Mouse (Mus musculus) myocyte (in vitro differentiated cells): ENCODE measurements at regions not wholly inside any gene's neighbourhood (a gene's known extent, or its start where the extent isn't known, plus 50 kb on each side); places are given as distances from the start of the nearest gene placed in this dataset.
"Not testable (repeated sequence)": the region's sequence is repeated elsewhere in the genome, so short reads cannot be mapped to it uniquely, and the experiment has no call there.

Experiments used
- H3K27me3 ChIP-seq: one replicate; pipeline ENCODE4 v1.6.1; 2011; ENCODE audit not compliant: control insufficient read depth, insufficient read depth, insufficient read length
- H3K36me3 ChIP-seq: one replicate; pipeline ENCODE4 v1.6.1; 2011; ENCODE audit not compliant: control insufficient read depth, insufficient read depth
- H3K4me2 ChIP-seq: one replicate; pipeline ENCODE4 v1.6.1; 2011; ENCODE audit warnings: low read depth, control low read depth
- H3K4me3 ChIP-seq: one replicate; pipeline ENCODE4 v1.5.1; 2011; ENCODE audit warnings: mild to moderate bottlenecking, control low read depth, moderate library complexity
- H3K79me2 ChIP-seq: one replicate; pipeline ENCODE4 v1.6.1; 2011; ENCODE audit not compliant: control insufficient read depth, insufficient read depth
- H3ac ChIP-seq: one replicate; pipeline ENCODE4 v1.6.1; 2011; ENCODE audit not compliant: control insufficient read depth, insufficient read length
- CEBPB ChIP-seq: IDR thresholded peaks from 2 replicates; pipeline ENCODE4 v1.6.1; 2011; ENCODE audit warnings: mild to moderate bottlenecking, moderate library complexity; ENCODE audit not compliant: poor library complexity, insufficient read depth, severe bottlenecking
- E2F4 ChIP-seq: IDR thresholded peaks from one replicate; pipeline ENCODE4 v1.6.1; 2011; ENCODE audit warnings: mild to moderate bottlenecking, control low read depth, moderate library complexity; ENCODE audit not compliant: insufficient read depth
- MAX ChIP-seq: IDR thresholded peaks from one replicate; pipeline ENCODE4 v1.6.1; 2011; ENCODE audit warnings: low read depth, mild to moderate bottlenecking, control low read depth
- MYOD1 ChIP-seq, 3 experiments: IDR thresholded peaks; one replicate each; pipeline ENCODE4 v1.6.1; 2011; ENCODE audit warnings: control low read depth in 2 of 3, low read depth in 2 of 3, mild to moderate bottlenecking in 2 of 3, moderate library complexity in 1 of 3; ENCODE audit not compliant: insufficient read length in 2 of 3, control insufficient read depth in 1 of 3
- MYOG ChIP-seq, 3 experiments: IDR thresholded peaks; one replicate each; pipeline ENCODE4 v1.6.1; 2011; ENCODE audit warnings: control low read depth in 2 of 3, low read depth in 2 of 3, mild to moderate bottlenecking in 2 of 3; ENCODE audit not compliant: insufficient read length in 2 of 3, control insufficient read depth in 1 of 3, insufficient read depth in 1 of 3
- POLR2A ChIP-seq: IDR thresholded peaks from one replicate; pipeline ENCODE4 v1.6.1; 2011; ENCODE audit warnings: low read depth, mild to moderate bottlenecking, control low read depth, moderate library complexity; ENCODE audit not compliant: insufficient read length
- POLR2AphosphoS2 ChIP-seq: IDR thresholded peaks from one replicate; pipeline ENCODE4 v1.6.1; 2011; ENCODE audit warnings: low read depth, control low read depth; ENCODE audit not compliant: insufficient read length
- REST ChIP-seq: IDR thresholded peaks from one replicate; pipeline ENCODE4 v1.6.1; 2011; ENCODE audit warnings: mild to moderate bottlenecking, control low read depth, moderate library complexity; ENCODE audit not compliant: insufficient read depth, insufficient read length
- SRF ChIP-seq: IDR thresholded peaks from one replicate; pipeline ENCODE4 v1.6.1; 2011; ENCODE audit warnings: low read depth; ENCODE audit not compliant: control insufficient read depth, insufficient read length
- TCF12 ChIP-seq: IDR thresholded peaks from one replicate; pipeline ENCODE4 v1.6.1; 2011; ENCODE audit warnings: mild to moderate bottlenecking, control low read depth; ENCODE audit not compliant: poor library complexity, insufficient read depth, severe bottlenecking
- TCF3 ChIP-seq: IDR thresholded peaks from one replicate; pipeline ENCODE4 v1.6.1; 2011; ENCODE audit warnings: low read depth, control low read depth; ENCODE audit not compliant: insufficient read length
- USF1 ChIP-seq: IDR thresholded peaks from one replicate; pipeline ENCODE4 v1.6.1; 2011; ENCODE audit warnings: low read depth, mild to moderate bottlenecking, control low read depth, moderate library complexity

DNA sequence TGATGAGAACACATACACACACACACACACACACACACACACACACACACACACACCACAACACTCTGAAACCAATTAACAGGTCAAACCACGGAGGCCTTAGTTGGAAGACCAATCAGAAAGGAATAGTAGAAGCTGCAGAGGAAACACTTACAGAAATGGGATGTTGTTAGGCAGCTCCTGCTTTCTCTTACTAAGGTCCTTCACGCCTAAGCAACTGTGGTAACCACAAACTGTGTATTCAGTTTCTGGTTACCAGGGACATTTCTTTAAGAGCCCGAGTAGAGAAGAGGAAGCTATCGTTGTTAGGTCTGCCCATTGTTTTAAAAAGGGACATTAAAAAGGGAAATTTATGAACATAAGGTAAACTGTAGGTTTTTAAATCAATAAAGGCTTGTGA, 70.1 kb upstream of the Olfr1507 start:
- H3K27me3 ChIP-seq, result no peaks in the 10 kb centered on the region
- H3K4me3 ChIP-seq, result no peak overlapping the region
- no peak overlapping the region for H3ac ChIP-seq
- H3K36me3 ChIP-seq, result no peaks in the 10 kb centered on the region
- no peak for TF ChIP-seq REST
- TF ChIP-seq E2F4, result no peak
- TF ChIP-seq MYOD1 (IDR thresholded peaks at IDR 0.05; ENCODE audit: control insufficient read depth in 1 of 3, insufficient read length in 2 of 3, low read depth in 2 of 3), result no peak
- no peak for TF ChIP-seq POLR2AphosphoS2
- no peak for TF ChIP-seq MAX
- no peak for TF ChIP-seq POLR2A
- TF ChIP-seq CEBPB, result no peak
- TF ChIP-seq USF1, result no peak
- TF ChIP-seq MYOG (IDR thresholded peaks at IDR 0.05; ENCODE audit: control insufficient read depth in 1 of 3, insufficient read depth in 1 of 3, insufficient read length in 2 of 3, low read depth in 2 of 3), result no peak
- no peak for TF ChIP-seq TCF12
- TF ChIP-seq TCF3, result no peak
- no peaks in the 10 kb centered on the region for H3K79me2 ChIP-seq
- H3K4me2 ChIP-seq, result no peak overlapping the region

DNA sequence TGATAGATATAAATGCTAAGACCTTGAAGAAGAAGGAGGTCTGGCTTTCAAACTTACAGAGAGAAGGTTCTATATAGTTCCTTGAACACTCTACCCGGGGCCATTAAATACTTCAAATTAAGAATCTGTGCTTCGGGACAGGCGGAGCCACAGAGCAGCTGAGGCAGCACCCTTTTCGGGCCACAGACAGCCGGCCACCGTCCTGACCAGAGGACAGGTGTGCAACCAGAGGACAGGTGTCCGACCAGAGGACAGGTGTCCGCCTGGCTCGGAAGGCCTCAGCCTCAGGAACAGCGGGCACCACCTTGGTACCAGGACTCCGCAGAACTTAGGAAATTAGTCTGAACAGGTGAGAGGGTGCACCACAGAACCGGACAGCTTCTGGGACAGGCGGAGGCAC, 60.8 kb upstream of the Olfr1507 start:
- H3K36me3 ChIP-seq, H3K79me2 ChIP-seq, H3K4me3 ChIP-seq, H3K4me2 ChIP-seq, H3ac ChIP-seq, H3K27me3 ChIP-seq: not testable (repeated sequence)

- no peaks in the 10 kb centered on the region for H3K27me3 ChIP-seq
- H3K36me3 ChIP-seq, result no peaks in the 10 kb centered on the region
- no peak overlapping the region for H3ac ChIP-seq
- H3K4me2 ChIP-seq, result no peak overlapping the region
- no peaks in the 10 kb centered on the region for H3K79me2 ChIP-seq
- H3K4me3 ChIP-seq, result no peak overlapping the region
- TF ChIP-seq POLR2AphosphoS2 (no peak), CEBPB (no peak), MYOD1 (IDR thresholded peaks at IDR 0.05; ENCODE audit: control insufficient read depth in 1 of 3, insufficient read length in 2 of 3, low read depth in 2 of 3) (no peak), TCF12 (no peak), E2F4 (no peak), USF1 (no peak), MYOG (IDR thresholded peaks at IDR 0.05; ENCODE audit: control insufficient read depth in 1 of 3, insufficient read depth in 1 of 3, insufficient read length in 2 of 3, low read depth in 2 of 3) (no peak)
These were observed 57.9 kb upstream of the Olfr1507 start for GRCm38 (mm10) chr14:52553399-52553798.

DNA sequence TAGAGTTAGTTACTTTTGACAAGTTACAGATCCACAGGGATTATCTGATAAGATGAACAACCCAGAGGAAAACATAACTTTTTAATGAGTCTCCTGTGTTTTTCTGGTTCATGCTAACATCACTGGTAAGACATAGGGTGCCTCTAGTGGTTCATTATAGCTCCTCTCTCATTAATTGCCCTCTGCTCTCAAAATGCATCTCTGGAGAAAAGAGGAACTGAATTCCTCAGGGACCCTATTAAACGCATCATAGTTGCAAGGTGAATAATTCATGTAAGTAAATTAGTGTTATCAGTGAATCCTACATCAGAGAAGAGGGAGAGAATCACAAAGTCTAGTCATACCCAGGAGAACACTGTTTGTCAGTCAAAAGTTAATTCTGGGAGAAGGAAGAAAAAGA, 52.4 kb upstream of the Olfr1507 start:
- Histone ChIP-seq H3K4me3 (no peak overlapping the region), H3ac (no peak overlapping the region), H3K79me2 (no peaks in the 10 kb centered on the region), H3K4me2 (no peak overlapping the region), H3K36me3 (no peaks in the 10 kb centered on the region), H3K27me3 (no peaks in the 10 kb centered on the region)
- TF ChIP-seq SRF, result no peak
- no peak for TF ChIP-seq E2F4
- no peak for TF ChIP-seq USF1
- no peak for TF ChIP-seq MYOG (IDR thresholded peaks at IDR 0.05; ENCODE audit: control insufficient read depth in 1 of 3, insufficient read depth in 1 of 3, insufficient read length in 2 of 3, low read depth in 2 of 3)
- TF ChIP-seq CEBPB, result no peak
- TF ChIP-seq REST, result no peak
- no peak for TF ChIP-seq MAX
- TF ChIP-seq POLR2AphosphoS2, result no peak
- TF ChIP-seq POLR2A, result no peak
- no peak for TF ChIP-seq TCF3
- no peak for TF ChIP-seq TCF12
- TF ChIP-seq MYOD1 (IDR thresholded peaks at IDR 0.05; ENCODE audit: control insufficient read depth in 1 of 3, insufficient read length in 2 of 3, low read depth in 2 of 3), result no peak
